Mouse (Mus musculus): Measurements from ENCODE around the gene Plekha4. TPM values are rescaled to one million over a fixed set of nuclear protein-coding genes. Genes with fewer than 3 reads are reported as not detected.
"Not testable (repeated sequence)": the region's sequence is repeated elsewhere in the genome, so short reads cannot be mapped to it uniquely, and the experiment has no call there.

Gene Plekha4
- 1.9 and 3.3 TPM in 2 replicates for polyA plus RNA-seq (2012; ENCODE audit: insufficient read depth, insufficient read length, missing spikeins)

DNA sequence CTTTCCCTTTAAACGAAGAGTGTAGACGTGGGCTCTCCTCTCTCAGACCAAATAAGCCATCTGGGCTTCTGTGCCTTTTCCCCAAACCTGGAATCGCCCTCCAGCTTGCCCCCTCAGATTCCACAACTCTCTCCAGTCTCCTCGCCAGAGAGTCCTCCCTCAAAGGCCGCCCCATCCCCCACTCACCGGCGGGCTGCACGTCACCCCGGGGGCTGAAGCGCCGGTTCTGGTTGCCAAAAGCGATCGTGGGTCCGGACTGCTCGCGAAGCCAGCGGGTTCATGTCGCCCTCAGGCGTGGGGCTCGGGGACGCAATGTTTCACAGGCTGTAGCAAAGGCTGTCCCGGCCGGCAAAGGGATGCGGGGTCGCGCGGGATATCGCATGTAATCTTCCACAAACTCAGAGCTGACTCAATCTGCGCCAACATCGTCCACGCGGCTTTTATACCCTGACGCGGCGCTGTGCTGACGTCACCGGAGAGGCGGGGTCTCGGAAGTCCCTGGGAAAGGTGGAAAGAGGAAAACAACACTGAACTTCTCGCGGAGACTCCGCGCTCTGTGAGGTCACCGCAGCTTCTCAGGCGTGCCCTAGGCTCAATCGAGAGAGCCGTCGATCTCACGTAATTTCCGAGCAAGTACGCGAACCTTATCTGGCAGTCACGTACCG is at the start of gene Plekha4, which contains the start of gene Ppp1r15a:
Gene Plekha4 (plus strand): TSS at position 522 of the 665 bp plus-strand sequence.
Gene Ppp1r15a (minus strand): TSS at position 460 of the 665 bp plus-strand sequence.
- H3K27ac ChIP-seq (replicated peaks; ENCODE audit: low read depth, low read length) = peak within 1 kb of the TSS; percentile 90
- peak within 1 kb of the TSS; percentile 74 for H3K4me3 ChIP-seq (ENCODE audit: insufficient read depth, low read depth, low read length)
- peaks cover 12% of the 10 kb centered on the region; the same call in 1 of the 2 replicates for H3K4me1 ChIP-seq (ENCODE audit: control insufficient read depth, insufficient read depth, insufficient read length, low read length)

DNA sequence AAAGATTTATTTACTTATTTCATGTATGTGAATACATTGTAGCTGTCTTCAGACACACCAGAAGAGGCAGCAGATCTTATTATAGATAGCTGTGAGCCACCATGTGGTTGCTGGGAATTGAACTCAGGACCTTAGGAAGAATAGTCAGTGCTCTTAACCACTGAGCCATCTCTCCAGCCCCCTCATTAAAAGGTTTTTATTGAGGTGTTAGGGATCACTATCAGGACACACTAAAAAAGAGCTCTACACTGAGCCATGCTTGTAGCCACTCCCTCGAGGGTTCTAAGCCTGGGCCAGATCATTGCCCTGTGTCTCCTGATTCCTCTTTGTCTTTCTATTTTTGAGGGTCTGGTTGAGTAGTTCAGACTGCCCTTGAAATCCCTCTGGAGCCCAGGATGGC is 49.7 kb upstream of the Plekha4 start:
- H3K4me3 ChIP-seq (ENCODE audit: insufficient read depth, low read depth, low read length) = no peak overlapping the region
- no peak overlapping the region for H3K27ac ChIP-seq (replicated peaks; ENCODE audit: low read depth, low read length)
- H3K4me1 ChIP-seq (ENCODE audit: control insufficient read depth, insufficient read depth, insufficient read length, low read length) = no peaks in the 10 kb centered on the region

DNA sequence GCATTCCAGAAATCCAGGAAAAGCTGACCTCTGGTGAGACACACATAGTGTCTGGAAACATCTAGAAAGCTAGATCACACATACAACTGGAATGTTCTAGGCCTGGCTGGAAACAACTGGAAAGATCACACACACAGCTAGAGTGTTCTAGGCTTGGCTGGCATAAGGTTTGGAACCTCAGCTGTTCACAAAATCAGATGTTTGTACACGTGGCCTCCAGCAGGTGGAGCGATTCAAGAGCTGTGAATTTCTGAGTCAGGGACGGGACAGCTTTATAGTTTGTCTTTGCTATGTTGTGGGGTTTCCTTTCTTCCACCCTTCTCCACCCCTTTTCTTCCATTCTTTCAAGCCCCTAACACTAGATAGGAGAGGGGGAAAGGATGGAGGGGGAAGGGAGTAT is 49.1 kb upstream of the Plekha4 start:
- H3K4me1 ChIP-seq (ENCODE audit: control insufficient read depth, insufficient read depth, insufficient read length, low read length) = no peaks in the 10 kb centered on the region
- no peak overlapping the region for H3K4me3 ChIP-seq (ENCODE audit: insufficient read depth, low read depth, low read length)
- no peak overlapping the region for H3K27ac ChIP-seq (replicated peaks; ENCODE audit: low read depth, low read length)

DNA sequence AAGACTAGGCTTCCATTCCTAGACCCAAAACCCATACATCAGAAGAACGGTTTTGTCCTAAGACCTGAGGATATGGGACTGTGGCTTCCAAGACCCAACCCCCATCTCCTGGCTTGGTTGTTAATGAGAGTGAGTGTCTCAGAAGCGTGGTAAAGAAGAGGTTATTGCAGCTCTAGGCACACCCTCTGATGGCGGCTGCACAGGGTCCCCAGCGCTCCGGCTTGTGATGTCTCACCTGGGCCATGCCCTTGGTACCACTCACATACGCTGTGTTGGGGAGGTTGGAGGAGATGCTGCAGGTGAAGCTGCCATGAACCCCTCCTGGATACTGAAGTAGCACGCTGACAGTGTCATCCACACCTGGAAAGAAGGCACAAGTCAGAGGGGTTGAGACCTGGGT is 47.4 kb upstream of the Plekha4 start:
- Histone ChIP-seq H3K27ac (replicated peaks; ENCODE audit: low read depth, low read length) (no peak overlapping the region), H3K4me1 (ENCODE audit: control insufficient read depth, insufficient read depth, insufficient read length, low read length) (no peaks in the 10 kb centered on the region), H3K4me3 (ENCODE audit: insufficient read depth, low read depth, low read length) (no peak overlapping the region)

- H3K4me3 ChIP-seq (ENCODE audit: insufficient read depth, low read depth, low read length); H3K27ac ChIP-seq (replicated peaks; ENCODE audit: low read depth, low read length); H3K4me1 ChIP-seq (ENCODE audit: control insufficient read depth, insufficient read depth, insufficient read length, low read length): not testable (repeated sequence)
Measured at GRCm38 (mm10) chr7:45480310-45480709, 45.8 kb upstream of the Plekha4 start.

GRCm38 (mm10) chr7:45481374-45481927 is 44.7 kb upstream of the Plekha4 start, which contains the start of gene Tulp2:
Gene Tulp2, plus strand, starts transcription at chr7:45481877.
- H3K4me1 ChIP-seq (ENCODE audit: control insufficient read depth, insufficient read depth, insufficient read length, low read length) = no peaks in the 10 kb centered on the region
- H3K27ac ChIP-seq (replicated peaks; ENCODE audit: low read depth, low read length) = no peak within 1 kb of the TSS
- H3K4me3 ChIP-seq (ENCODE audit: insufficient read depth, low read depth, low read length) = no peak within 1 kb of the TSS

DNA sequence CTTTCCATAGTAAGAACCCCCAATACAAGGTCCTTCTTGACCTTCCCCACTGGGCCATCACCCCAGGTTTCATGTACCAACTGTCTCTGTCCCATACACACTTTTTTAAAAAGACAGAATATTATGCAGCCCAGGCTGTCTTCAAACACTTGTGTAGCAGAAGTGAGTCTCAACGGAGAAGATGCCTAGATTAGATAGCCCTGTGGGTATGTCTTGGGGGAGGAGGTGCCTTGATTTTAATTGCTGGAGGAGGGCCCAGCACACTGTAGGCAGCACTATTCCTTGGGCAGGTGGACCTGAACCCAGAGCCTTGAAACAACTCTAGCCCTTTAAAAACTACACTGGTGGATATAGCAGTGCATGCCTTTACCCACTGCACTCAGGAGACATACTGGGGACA is 44.0 kb upstream of the Plekha4 start:
- Histone ChIP-seq H3K27ac (replicated peaks; ENCODE audit: low read depth, low read length) (no peak overlapping the region), H3K4me1 (ENCODE audit: control insufficient read depth, insufficient read depth, insufficient read length, low read length) (no peaks in the 10 kb centered on the region; the same call in 1 of the 2 replicates), H3K4me3 (ENCODE audit: insufficient read depth, low read depth, low read length) (no peak overlapping the region)

GRCm38 (mm10) chr7:45484985-45485384 is 41.1 kb upstream of the Plekha4 start:
- not testable (repeated sequence) for H3K4me3 ChIP-seq (ENCODE audit: insufficient read depth, low read depth, low read length); H3K4me1 ChIP-seq (ENCODE audit: control insufficient read depth, insufficient read depth, insufficient read length, low read length); H3K27ac ChIP-seq (replicated peaks; ENCODE audit: low read depth, low read length)

DNA sequence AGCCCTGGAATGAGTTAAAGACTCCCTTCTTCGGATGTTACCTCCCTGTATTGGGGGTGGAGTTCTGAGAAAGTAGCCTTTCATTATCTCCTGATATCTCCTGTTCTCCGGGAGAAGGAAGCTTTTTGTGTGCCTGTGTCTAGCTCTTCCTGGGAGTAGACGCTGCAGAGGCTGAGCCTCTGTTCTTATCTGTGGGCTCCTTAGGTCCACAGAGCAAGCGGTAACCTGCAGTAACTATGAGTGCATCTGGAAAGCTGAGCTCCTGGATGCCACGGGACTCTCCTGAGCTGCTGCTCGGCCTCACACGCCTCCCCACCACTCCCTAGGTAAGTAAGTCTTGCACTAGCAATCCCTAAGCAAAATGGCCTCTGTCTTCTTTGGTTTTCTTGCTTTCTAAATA is 40.0 kb upstream of the Plekha4 start:
- Histone ChIP-seq H3K4me3 (ENCODE audit: insufficient read depth, low read depth, low read length) (no peak overlapping the region), H3K27ac (replicated peaks; ENCODE audit: low read depth, low read length) (no peak overlapping the region), H3K4me1 (ENCODE audit: control insufficient read depth, insufficient read depth, insufficient read length, low read length) (peaks cover 4% of the 10 kb centered on the region; the same call in 1 of the 2 replicates)

DNA sequence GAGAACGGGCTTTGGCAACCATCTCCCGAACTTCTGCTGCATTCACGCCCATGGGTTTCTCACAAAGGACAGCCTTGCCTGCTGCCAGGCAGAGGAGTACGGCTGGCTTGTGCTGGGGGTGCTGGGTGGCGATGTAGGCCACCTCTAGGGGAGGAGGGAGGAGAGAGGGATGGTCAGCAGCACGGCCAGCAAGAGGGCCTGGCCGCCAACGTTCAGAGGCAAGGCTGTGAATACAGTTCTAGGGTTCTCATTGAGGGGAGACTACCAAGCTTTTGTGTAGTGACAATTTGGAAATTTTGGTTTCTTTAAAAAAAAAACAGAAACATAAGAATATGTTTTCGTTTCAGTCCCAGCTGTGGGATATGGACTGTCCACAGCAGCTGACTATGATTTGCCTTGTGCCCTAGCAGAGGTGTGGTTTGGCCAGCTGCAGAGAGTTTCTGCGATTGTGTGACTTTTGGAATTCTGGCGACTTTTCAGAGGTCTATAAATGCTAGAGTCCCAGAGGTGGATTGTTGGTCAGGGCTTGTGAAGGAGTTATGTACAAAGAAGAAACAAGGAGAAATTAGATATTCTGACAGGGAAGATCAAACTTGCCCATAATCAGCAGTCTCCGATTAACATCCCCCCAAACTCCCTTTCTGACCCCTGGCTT is 39.2 kb upstream of the Plekha4 start, which contains the start of gene Gm45808:
Gene Gm45808 (minus strand): TSS at position 51 of the 655 bp plus-strand sequence.
- peaks cover 4% of the 10 kb centered on the region; the same call in 1 of the 2 replicates for H3K4me1 ChIP-seq (ENCODE audit: control insufficient read depth, insufficient read depth, insufficient read length, low read length)
- peak within 1 kb of the TSS; percentile 66 for H3K27ac ChIP-seq (replicated peaks; ENCODE audit: low read depth, low read length)
- peak within 1 kb of the TSS; percentile 91 for H3K4me3 ChIP-seq (ENCODE audit: insufficient read depth, low read depth, low read length)

DNA sequence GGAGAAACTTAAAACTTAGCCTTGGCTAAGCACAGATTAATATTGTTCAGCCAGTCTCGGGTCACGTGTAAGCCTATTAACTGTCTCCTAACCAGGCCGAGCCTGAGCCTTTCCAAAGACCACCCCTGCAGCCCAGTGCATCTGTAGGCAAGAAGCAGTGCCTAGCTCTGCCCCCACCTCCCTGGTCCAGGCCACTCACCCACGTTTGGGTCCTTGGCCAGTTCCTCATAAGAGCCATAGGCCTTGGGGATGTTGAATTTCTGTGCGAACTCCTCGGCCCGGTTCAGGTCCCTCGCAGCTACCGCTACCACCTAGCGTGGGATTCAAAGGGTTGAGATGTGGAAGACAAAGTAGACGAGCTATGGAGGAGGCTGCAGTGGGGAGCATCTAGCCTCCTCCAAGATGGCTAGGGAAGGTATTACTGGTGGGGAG is 38.3 kb upstream of the Plekha4 start:
- H3K4me3 ChIP-seq (ENCODE audit: insufficient read depth, low read depth, low read length) = peak overlapping the region; percentile 91
- H3K27ac ChIP-seq (replicated peaks; ENCODE audit: low read depth, low read length) = peak overlapping the region; percentile 66
- H3K4me1 ChIP-seq (ENCODE audit: control insufficient read depth, insufficient read depth, insufficient read length, low read length) = peaks cover 4% of the 10 kb centered on the region; the same call in 1 of the 2 replicates

DNA sequence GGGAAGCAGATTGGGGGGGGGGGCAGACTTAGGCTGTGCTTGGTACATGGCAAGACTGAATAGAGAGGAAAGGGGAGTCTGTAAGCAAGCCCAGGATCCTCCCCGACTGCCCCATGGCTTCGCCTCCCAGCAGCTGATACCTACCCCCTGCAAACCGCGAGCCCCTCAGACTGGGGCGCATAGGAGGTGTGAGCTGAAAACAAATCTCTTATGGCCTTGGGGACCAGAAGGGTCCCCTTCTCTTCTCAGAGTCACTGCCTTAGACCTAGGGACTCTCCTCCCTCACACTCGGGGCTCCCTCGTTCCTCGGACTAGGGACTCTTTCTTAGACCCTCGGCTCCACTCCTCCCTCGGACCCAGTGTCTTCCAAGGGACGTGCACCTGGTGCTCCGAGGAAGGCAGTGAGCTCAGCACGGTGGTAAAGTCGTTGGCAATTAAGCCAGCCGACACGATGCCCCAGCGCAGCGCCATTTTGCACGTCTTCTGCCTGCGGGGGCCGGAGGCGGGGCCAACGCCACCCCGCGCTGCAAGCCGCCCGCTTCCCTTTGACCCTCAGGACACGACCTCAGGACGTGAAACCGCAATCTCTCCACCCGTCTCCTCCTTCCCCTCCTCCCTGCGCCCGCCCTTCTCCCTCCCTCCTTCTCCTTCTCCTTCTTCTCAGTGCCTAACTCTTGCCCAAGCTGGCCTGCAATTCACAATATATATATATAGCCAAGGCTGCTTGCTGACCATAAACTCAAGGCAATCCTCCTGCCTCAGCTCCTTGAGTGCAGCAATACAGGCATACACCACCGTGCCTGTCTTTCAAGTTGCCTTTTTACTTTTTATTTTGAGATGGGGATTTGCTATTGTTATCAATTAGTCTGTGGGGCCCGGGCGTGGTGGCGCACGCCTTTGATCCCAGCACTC is 37.6 kb upstream of the Plekha4 start, which contains the start of gene Dhdh:
Gene Dhdh (minus strand): TSS at position 513 of the 912 bp plus-strand sequence.
- Histone ChIP-seq H3K27ac (replicated peaks; ENCODE audit: low read depth, low read length) (peak within 1 kb of the TSS; percentile 82), H3K4me1 (ENCODE audit: control insufficient read depth, insufficient read depth, insufficient read length, low read length) (peaks cover 4% of the 10 kb centered on the region; the same call in 1 of the 2 replicates), H3K4me3 (ENCODE audit: insufficient read depth, low read depth, low read length) (peak within 1 kb of the TSS; percentile 91)

DNA sequence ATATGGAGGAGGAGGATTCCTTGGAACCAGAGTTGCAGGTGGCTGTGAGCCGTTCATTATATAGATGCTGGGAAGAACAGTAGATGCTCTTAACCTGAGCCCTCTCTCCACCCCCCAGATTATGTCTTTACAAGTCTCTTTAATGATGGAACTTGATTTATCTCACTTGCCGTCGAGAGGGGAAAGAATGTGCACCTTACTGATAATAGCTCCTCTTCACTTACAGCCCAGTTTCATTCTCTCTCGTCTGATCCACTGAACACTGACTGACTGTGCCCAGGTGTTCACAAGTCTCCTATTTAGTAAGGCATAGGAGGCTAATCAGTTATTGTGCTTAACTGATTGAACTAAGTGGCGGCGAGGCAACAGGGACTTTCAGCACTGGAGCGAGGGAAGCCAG is 36.6 kb upstream of the Plekha4 start:
- H3K4me1 ChIP-seq (ENCODE audit: control insufficient read depth, insufficient read depth, insufficient read length, low read length) = peaks cover 4% of the 10 kb centered on the region; the same call in 1 of the 2 replicates
- H3K4me3 ChIP-seq (ENCODE audit: insufficient read depth, low read depth, low read length) = no peak overlapping the region
- H3K27ac ChIP-seq (replicated peaks; ENCODE audit: low read depth, low read length) = no peak overlapping the region

DNA sequence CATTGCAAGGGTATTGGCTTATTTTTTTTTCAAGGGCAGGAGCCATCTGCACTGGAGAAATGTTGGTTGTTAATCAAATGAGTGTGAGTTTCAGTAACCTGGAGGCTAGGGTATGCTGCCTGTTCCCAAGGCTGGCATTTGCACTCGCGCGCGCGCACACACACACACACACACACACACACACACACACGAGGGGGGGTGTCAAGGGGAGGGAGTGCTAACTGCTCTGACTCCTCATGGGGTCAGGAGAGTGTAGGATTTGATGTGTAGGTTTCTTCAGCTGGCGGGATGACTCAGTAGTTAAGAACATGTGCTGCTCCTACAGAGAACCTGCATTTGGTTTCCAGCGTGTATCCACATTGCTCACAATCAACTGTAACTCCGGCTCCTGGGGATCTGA is 35.3 kb upstream of the Plekha4 start:
- no peak overlapping the region for H3K4me3 ChIP-seq (ENCODE audit: insufficient read depth, low read depth, low read length)
- H3K27ac ChIP-seq (replicated peaks; ENCODE audit: low read depth, low read length) = no peak overlapping the region; the same call in 1 of the 2 replicates

More for the DNA sequence above, 35.3 kb upstream of the Plekha4 start:
- H3K4me1 ChIP-seq (ENCODE audit: control insufficient read depth, insufficient read depth, insufficient read length, low read length) = peaks cover 4% of the 10 kb centered on the region; the same call in 1 of the 2 replicates

All from brown adipose tissue, adult 24 weeks (tissue).